Mouse (Mus musculus) cerebellum, postnatal 4 days (tissue): ENCODE measurements around the gene Gm13199.

Experiments used
- DNase-seq, 2 experiments: peaks; one replicate each; pipeline ENCODE4 v3.0.0; 2022; ENCODE audit warnings: low spot score in 2 of 2, mixed read lengths in 1 of 2

The Gm13199 gene

GRCm38 (mm10) chr2:5822449-5822848, 40.3 kb downstream of the Gm13199 start:
- DNase-seq = no peak

GRCm38 (mm10) chr2:5821264-5821663, 41.5 kb downstream of the Gm13199 start:
- DNase-seq = no peak
